ENCODE assay signal across 1 mouse cellular context in genomic region chr4:135889146-135889883, GRCm38 (mm10).
TF ChIP-seq lines count a peak whose summit lies in the region.

No protein-coding gene starts in this region.

TF ChIP-seq in MEL, 35 proteins besides CTCF, POLR2A, EP300 and RAD21:
- no peak for TF ChIP-seq MAX (IDR thresholded peaks at IDR 0.05; ENCODE audit: low read length)
- TF ChIP-seq SIN3A (IDR thresholded peaks at IDR 0.05; ENCODE audit: low read length), result 0 out of 2 replicates have a peak, but pooled peaks have one; percentile 16
